Mouse (Mus musculus) ES-Bruce4 (cell line): Measurements from ENCODE around the gene Clcf1. TPM values are rescaled to one million over a fixed set of nuclear protein-coding genes. Genes with fewer than 3 reads are reported as not detected.

Source experiments
- H3K27ac ChIP-seq: 2 replicates; pipeline ENCODE4 v1.5.1; 2012; ENCODE audit warnings: low read length, inconsistent platforms; ENCODE audit not compliant: insufficient read depth
- H3K27me3 ChIP-seq: 2 replicates; pipeline ENCODE4 v1.6.1; 2012; ENCODE audit warnings: mild to moderate bottlenecking, low read length, inconsistent platforms; ENCODE audit not compliant: control insufficient read depth, poor library complexity, insufficient read depth, severe bottlenecking
- H3K36me3 ChIP-seq: 2 replicates; pipeline ENCODE4 v1.6.1; 2012; ENCODE audit warnings: inconsistent platforms, mild to moderate bottlenecking, low read length, moderate library complexity; ENCODE audit not compliant: control insufficient read depth, poor library complexity, insufficient read depth, severe bottlenecking
- H3K4me1 ChIP-seq: one replicate; pipeline ENCODE4 v1.8.1; 2011; ENCODE audit warnings: low read length; ENCODE audit not compliant: control insufficient read depth, insufficient read depth
- H3K4me3 ChIP-seq: 2 replicates; pipeline ENCODE4 v1.5.1; 2011; ENCODE audit warnings: low read depth, mild to moderate bottlenecking, low read length
- H3K9ac ChIP-seq: 2 replicates; pipeline ENCODE4 v1.6.1; 2012; ENCODE audit warnings: low read depth, mild to moderate bottlenecking, inconsistent platforms; ENCODE audit not compliant: poor library complexity, severe bottlenecking
- H3K9me3 ChIP-seq: replicated peaks from 2 replicates; pipeline ENCODE4 v1.6.1; 2012; ENCODE audit warnings: mild to moderate bottlenecking, low read length, inconsistent platforms; ENCODE audit not compliant: control insufficient read depth, poor library complexity, insufficient read depth, severe bottlenecking
- CTCF ChIP-seq: IDR thresholded peaks from one replicate; pipeline ENCODE4 v1.8.1; 2011; ENCODE audit warnings: low read depth, low read length
- EP300 ChIP-seq: IDR thresholded peaks from 2 replicates; pipeline ENCODE4 v1.6.1; 2011; ENCODE audit warnings: low read depth, low read length; ENCODE audit not compliant: insufficient read depth
- POLR2A ChIP-seq: IDR thresholded peaks from one replicate; pipeline ENCODE4 v1.8.1; 2011; ENCODE audit warnings: low read length; ENCODE audit not compliant: insufficient read depth
- polyA plus RNA-seq: library from polyadenylated mRNA; stranded (reverse); fragments of >200 nt; gene quantifications from 2 replicates; pipeline ENCODE4 v1.2.4, GENCODE M21; 2011; ENCODE audit warnings: low read depth; ENCODE audit not compliant: missing spikeins, insufficient read depth, insufficient read length

Gene Clcf1
- polyA plus RNA-seq, 1 experiment: 1.5 TPM

GRCm38 (mm10) chr19:4214771-4215450, 873 bp downstream of the Clcf1 start:
- H3K9ac ChIP-seq: peak overlapping the region; percentile 88
- no peaks in the 10 kb centered on the region for H3K36me3 ChIP-seq
- H3K27me3 ChIP-seq: peaks cover 13% of the 10 kb centered on the region
- no peak overlapping the region for H3K27ac ChIP-seq
- no peak for TF ChIP-seq EP300
- no peak for TF ChIP-seq CTCF
- TF ChIP-seq POLR2A: no peak
- H3K4me3 ChIP-seq: peak overlapping the region; percentile 62
- no peaks in the 10 kb centered on the region for H3K9me3 ChIP-seq
- no peaks in the 10 kb centered on the region for H3K4me1 ChIP-seq

DNA sequence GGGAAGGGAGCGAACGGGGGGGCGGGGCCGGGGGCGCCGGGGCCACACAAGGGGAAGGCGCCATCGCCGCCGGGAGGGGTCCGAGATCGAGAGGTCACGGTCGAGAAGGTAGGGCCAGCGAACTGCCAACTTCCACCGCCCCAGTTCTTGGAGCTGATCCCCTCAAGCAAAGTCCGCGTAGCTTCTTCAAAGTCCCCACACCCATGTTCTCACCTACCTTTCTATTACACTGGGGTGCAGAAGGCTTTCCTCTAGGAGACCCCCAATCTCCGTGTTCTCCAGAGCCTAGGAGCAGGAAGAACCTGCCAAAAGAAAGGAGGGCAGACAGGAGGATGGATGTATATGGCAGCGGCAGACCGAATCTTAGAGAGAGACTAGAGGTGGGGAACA, 1.4 kb downstream of the Clcf1 start:
- Histone ChIP-seq H3K9ac (peak overlapping the region; percentile 88), H3K4me1 (no peaks in the 10 kb centered on the region), H3K27me3 (peaks cover 13% of the 10 kb centered on the region)

GRCm38 (mm10) chr19:4216041-4216685, 2.1 kb downstream of the Clcf1 start:
- no peak overlapping the region for H3K27ac ChIP-seq
- H3K36me3 ChIP-seq: no peaks in the 10 kb centered on the region
- H3K9me3 ChIP-seq: no peaks in the 10 kb centered on the region
- peaks cover 13% of the 10 kb centered on the region for H3K27me3 ChIP-seq
- H3K4me3 ChIP-seq: no peak overlapping the region
- TF ChIP-seq EP300 (no peak), POLR2A (no peak), CTCF (no peak)
- H3K4me1 ChIP-seq: no peaks in the 10 kb centered on the region
- H3K9ac ChIP-seq: no peak overlapping the region

More for the DNA sequence above, 1.4 kb downstream of the Clcf1 start:
- Histone ChIP-seq H3K27ac (no peak overlapping the region), H3K4me3 (peak overlapping the region; percentile 49), H3K9me3 (no peaks in the 10 kb centered on the region), H3K36me3 (no peaks in the 10 kb centered on the region)
- TF ChIP-seq EP300: no peak
- no peak for TF ChIP-seq POLR2A
- no peak for TF ChIP-seq CTCF

GRCm38 (mm10) chr19:4217140-4217539, 3.1 kb downstream of the Clcf1 start:
- Histone ChIP-seq H3K9me3 (no peaks in the 10 kb centered on the region), H3K4me1 (no peaks in the 10 kb centered on the region), H3K27ac (no peak overlapping the region), H3K36me3 (no peaks in the 10 kb centered on the region), H3K9ac (no peak overlapping the region), H3K27me3 (peaks cover 13% of the 10 kb centered on the region), H3K4me3 (no peak overlapping the region)
- TF ChIP-seq EP300: no peak
- no peak for TF ChIP-seq CTCF
- TF ChIP-seq POLR2A: no peak

GRCm38 (mm10) chr19:4217855-4218254, 3.8 kb downstream of the Clcf1 start:
- Histone ChIP-seq H3K27me3 (peaks cover 13% of the 10 kb centered on the region), H3K27ac (no peak overlapping the region), H3K9ac (no peak overlapping the region), H3K36me3 (no peaks in the 10 kb centered on the region), H3K4me3 (no peak overlapping the region), H3K4me1 (no peaks in the 10 kb centered on the region), H3K9me3 (no peaks in the 10 kb centered on the region)
- TF ChIP-seq CTCF: no peak
- no peak for TF ChIP-seq EP300
- TF ChIP-seq POLR2A: no peak

DNA sequence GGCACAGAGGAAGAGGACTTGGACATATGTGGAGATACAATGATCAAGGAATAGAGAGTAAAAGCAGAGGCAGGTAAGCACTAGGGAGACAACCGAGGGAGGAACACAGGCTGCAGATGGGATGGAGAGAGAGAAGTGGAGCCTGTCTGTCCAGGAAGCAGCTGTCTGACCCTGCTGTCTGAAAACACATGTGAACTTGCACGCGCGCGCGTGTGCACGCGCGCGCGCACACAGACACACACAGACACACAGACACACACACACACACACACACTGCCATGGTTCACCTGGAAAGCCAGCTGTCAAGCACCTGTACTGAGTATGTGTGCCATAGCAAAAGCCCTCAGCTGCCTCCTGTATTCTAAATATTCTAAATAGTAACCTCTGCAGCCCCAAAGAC, 4.3 kb downstream of the Clcf1 start:
- peaks cover 13% of the 10 kb centered on the region for H3K27me3 ChIP-seq
- no peak overlapping the region for H3K27ac ChIP-seq
- H3K4me1 ChIP-seq: no peaks in the 10 kb centered on the region

More for the DNA sequence above, 4.3 kb downstream of the Clcf1 start:
- TF ChIP-seq POLR2A (no peak), EP300 (no peak), CTCF (no peak)
- Histone ChIP-seq H3K9me3 (no peaks in the 10 kb centered on the region), H3K36me3 (no peaks in the 10 kb centered on the region), H3K4me3 (no peak overlapping the region), H3K9ac (no peak overlapping the region)
